Mouse (Mus musculus) frontal cortex, adult (tissue): ENCODE results near the gene Commd7.
"Not testable (repeated sequence)": the region's sequence is repeated elsewhere in the genome, so short reads cannot be mapped to it uniquely, and the experiment has no call there.

Source experiments
- ATAC-seq: cut with Nextera tagmentation; 2 replicates; pipeline ENCODE4 v1.9.2; 2017; ENCODE audit warnings: mild to moderate bottlenecking, moderate library complexity, mixed read lengths; ENCODE audit not compliant: low TSS enrichment

Gene Commd7

DNA sequence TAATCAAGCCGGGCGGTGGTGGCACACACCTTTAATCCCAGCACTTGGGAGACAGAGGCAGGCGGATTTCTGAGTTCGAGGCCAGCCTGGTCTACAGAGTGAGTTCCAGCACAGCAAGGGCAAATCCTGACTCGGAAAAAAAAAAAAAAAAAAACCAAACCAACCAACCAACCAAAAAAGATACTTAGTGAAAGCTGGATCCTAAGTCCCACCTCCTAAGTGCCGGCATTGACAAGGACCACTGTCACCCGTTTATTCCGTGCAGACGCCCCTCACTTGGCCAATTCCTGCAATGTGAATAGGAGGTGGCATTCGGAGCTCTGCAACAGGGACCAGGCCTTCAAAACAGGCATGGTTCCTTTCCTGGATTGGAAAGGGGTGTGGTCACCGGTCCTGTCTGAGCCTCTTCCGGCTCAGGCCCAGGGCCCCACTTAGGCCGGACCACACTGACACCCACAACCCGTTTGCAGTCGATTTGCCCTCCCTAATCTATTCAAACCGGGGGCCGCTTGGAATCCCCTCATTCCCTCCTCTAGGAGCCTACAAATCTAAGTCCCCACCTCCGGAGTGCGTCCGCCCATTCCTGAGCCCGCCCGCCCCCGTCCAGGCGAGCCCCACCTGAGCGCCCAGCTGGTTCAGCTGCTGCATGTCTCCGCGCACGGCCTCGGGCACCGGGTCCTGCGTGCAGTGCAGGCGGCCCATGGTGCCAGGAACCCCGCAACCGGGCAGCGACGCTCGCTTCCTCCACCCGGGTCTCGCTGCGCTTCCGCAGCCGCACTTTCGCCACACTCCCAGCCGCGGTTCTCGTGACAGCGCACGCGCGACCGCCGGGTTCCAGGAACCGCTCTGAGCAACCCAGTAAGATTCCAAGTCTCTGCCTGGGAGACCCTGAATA lies at the start of gene Commd7:
Commd7 (minus strand) TSS at position 806 of the 895 bp plus-strand sequence.
- peak; percentile 98 for ATAC-seq

DNA sequence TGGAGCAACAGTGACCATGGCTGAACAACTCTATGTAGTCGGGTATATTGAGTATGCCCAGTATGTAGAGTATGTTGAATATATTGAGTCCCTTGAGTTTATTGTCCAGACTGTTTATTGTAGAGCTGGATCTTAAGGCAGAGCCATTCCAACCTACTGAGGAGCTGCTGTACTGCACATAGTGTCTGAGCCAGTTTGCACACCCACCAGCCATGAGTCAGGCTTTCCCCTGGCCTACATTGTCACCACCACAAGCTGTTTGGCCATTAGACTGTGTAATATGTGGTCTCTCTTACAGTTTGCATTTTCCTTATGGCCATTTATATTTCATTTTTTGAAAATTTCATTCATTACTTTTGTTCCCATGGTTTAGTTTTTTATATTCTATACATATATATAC lies 47.4 kb upstream of the Commd7 start:
- peak; percentile 100 for ATAC-seq

DNA sequence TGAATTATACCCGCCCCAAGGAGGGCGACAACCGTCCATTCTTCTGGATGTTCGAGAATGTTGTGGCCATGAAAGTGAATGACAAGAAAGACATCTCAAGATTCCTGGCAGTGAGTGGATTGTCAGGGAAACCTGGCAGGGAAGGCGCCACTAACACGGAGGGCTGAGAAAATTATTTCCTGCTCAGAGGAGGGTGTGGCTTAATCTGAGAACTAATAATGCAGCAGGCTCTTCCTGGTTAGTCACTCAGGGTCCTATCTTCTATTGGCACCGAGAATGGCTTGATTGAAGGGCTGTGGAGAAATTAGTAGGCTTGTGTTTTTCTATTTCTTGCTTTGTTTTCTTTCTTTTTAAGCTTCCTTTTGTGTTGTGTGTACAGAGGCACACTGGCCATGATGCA lies 45.0 kb upstream of the Commd7 start:
- ATAC-seq = no peak

DNA sequence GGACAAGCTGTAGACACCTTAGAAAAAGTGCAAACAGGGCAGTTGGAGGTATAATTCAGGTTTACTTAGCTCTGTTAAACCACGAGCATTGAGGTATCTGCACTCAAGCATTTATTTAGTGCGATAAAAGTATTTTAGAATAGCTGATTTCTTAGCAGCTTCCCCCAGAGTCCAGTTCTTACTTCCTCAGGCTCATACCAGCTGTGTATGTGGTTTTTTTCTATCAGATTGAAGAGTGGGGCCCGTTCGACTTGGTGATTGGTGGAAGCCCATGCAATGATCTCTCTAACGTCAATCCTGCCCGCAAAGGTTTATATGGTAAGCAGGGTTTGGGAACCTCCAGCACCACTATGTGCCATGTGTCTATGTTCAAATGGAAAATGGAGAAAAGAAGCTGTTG lies 44.4 kb upstream of the Commd7 start:
- no peak for ATAC-seq

DNA sequence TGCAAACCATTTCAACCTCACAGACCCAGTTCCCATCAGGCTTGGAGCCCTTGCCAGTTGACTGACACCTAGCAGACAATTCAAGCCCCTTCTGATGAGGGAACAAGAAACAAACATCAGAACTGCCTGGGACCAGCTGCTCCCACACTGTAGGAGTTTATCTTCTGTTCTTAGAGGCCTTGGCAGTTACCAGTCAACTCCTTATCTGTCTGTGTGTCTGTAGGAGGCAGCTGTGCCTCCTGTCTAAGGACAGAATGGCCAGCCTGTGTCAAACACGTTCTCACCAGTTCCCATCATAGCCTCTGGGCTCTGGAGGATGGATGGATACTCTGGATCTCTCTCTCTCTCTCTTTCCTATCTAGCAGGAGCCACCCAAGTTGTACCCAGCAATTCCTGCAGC lies 42.8 kb upstream of the Commd7 start:
- not testable (repeated sequence) for ATAC-seq

DNA sequence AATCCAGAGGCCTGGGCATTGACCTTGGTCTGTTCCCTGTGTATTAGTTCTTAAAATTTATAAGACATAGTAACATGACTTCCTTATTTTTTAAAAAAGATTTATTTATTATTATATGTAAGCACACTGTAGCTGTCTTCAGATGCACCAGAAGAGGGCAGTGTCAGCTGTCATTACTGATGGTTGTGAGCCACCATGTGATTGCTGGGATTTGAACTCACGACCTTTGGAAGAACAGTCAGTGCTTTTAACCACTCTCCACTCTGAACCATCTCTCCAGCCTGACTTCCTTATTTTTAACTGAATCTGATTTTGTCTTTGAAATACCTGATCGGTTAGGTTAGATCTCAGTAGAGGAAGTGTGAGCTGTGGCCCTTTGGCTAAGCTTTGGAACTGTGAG lies 40.0 kb upstream of the Commd7 start:
- no peak for ATAC-seq

DNA sequence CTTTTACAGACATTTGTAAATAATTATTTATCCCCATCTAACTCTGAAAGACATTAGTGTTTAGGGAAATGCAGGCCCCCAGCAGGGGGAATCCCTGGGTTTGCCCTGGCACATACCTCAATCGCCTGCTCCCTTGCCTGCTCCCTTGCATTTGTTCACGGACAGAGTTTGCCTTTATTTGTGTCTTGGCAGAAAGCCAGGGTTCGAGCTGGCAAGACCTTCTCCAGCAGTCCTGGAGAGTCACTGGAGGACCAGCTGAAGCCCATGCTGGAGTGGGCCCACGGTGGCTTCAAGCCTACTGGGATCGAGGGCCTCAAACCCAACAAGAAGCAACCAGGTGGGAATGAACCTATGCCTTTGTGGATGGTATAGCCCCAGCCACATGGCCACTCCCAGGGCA lies 37.5 kb upstream of the Commd7 start:
- ATAC-seq = no peak

DNA sequence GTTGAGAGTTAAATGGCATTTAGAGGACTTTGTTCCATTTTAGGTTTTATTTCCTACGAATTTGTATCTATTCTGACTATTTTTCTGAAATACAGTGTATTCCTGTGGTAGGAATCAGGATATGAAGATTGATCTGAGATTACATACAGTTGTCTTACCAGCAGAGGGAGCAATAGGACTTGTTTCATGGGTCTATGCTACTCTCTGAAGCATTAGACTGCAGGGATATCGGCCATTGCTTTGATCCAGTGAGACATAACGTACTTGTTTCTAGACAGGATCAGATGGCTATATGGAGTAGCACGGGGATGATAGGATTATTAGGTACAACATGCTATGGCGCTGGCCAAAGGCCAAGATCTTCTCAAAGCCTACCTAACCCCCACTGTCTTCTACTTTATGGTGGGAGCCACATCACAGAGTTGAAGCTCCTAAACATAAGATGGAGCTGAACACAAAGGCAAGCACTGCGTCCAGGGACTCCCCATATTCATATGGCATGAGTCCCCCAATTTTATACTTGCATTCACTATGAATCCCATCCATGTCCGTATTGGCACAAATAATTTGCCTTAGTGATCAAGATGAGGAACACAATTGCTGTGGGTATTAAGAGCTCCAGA lies 36.3 kb upstream of the Commd7 start:
- ATAC-seq = peak; percentile 94

DNA sequence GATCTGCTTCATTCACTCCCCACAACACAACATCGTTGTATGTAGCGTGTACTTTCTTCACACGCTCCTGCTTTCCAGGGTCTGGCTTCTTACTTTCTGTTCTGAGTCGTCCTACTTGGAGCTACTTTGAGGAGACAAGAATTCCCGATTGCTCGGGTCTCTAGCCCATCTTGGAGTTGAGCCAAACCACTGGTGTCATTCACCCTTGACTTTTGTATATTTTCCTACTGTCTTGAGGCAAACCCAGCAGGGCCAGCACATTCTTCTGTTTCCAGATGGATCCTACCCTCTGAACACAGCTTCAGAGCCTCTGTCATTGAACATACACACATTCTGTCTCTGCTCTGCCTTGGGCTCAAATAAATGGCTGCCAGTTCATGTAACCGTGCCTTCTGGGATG lies 32.8 kb upstream of the Commd7 start:
- ATAC-seq = no peak

DNA sequence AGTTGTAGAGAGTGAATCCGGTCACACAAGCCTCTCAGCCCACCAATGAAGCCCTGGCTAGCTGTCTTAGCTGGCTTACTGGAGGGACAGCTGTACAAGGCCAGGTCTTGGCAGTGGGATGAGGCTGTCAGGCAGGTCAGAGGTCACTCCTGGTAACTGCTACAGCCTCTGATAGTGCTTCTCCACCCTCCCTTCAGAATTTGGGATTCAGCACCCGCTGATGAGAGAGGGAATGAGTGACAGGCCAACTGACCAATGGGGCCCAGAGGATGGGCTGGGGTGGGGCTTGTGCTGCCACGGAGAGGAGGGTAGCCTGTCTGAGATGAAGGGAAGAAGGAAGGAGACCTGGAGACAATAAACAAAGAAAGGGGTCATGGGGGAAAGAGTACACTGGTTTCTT lies 28.0 kb upstream of the Commd7 start:
- no peak for ATAC-seq

DNA sequence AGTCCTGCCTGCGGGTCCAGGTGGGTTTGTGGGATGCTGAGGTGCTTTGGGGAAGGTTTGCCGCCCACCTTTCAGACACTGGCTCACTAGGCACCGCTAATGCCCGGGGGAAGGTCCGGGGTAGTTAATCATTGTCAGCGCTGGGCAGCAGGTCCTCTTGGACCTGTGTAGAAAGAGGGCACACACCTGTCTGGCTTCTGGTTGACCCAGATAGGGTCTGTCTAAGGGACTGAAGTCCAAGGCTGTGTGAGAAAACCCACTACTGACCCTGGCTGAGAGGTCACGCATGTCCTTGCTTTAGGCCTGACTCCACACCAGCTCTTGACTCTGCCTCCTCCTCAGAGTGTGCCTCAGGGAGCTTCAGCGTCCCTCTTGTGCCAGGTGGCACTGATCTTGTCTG lies 25.1 kb upstream of the Commd7 start:
- not testable (repeated sequence) for ATAC-seq

DNA sequence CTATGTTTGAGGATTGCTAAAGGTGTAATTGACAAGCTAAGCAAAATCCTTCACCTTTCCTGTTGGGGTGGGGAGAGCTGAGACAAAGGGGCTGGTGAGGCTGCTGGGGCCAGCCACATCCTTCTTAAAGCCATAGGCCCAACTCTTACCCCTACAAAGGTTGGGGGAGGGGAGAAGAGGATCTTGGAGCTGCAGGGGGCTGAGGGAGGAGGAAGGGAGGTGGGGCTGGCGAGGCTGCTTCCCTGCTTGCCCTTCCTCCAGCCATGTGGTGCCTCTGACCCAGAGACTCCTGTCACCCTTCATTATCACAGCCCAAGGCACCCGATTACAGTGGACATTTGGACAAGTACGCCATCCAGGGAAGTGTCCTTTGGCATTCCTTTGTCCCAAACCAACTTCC lies 19.1 kb upstream of the Commd7 start:
- no peak for ATAC-seq

DNA sequence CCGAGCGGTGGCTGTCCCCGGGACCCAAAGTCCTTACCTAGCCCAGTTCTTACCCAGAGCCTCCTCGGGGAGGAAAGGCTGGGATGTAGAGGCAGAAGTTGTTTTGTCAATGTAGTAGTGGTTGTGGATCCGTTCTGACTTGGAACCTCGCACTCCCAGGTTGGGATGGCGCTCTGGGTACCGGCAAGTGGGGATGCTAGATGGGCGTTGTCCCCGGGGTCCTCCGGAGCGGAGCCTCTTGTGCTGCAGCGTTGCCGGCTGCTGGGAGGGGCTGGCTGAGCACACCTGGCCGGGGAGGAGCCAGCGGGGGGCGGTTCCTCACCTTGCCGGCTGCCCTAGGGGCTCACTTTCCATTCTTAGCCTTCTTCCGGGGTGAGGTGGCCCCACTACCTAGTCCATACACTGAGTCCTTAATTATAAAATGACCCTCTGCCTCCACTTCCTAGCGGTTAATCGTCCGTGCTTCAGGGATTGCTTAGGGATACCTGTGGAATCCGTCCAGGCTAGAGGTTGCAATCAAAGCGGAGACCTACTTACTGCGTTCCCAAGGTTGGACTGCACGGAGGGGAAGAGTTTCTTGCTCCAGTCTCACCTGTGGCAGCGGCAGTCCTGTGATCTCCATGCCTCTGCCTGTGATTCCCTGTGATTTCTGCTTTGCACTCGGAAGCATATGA lies 17.6 kb upstream of the Commd7 start:
- no peak for ATAC-seq

DNA sequence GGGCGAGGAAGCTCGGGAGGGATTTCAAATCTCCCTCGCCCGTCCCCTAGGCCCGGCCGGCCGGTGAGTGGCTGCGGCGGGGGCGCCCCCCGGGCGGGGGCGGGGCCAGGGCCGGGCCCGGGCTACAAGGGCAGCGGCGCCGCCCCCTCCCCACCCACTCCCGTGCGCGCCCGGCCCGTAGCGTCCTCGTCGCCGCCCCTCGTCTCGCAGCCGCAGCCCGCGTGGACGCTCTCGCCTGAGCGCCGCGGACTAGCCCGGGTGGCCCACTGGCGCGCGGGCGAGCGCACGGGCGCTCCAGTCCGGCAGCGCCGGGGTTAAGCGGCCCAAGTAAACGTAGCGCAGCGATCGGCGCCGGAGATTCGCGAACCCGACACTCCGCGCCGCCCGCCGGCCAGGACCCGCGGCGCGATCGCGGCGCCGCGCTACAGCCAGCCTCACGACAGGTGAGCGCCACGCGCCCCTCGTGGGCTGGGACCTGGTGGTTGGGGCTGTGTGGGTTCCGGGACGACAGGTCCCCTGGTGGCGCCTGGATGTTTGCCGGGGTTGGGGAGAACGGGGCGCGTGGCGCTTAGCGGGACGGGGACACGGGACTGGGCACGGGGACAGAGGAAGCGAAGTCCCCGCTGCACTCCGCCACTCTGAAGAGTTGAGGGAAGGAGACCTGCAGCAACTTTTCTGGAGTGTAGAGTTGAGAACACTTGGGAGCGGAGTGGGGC lies 16.9 kb upstream of the Commd7 start, which contains the start of gene Dnmt3b:
Dnmt3b (plus strand) TSS at position 153 of the 716 bp plus-strand sequence.
- peak; percentile 92 for ATAC-seq

DNA sequence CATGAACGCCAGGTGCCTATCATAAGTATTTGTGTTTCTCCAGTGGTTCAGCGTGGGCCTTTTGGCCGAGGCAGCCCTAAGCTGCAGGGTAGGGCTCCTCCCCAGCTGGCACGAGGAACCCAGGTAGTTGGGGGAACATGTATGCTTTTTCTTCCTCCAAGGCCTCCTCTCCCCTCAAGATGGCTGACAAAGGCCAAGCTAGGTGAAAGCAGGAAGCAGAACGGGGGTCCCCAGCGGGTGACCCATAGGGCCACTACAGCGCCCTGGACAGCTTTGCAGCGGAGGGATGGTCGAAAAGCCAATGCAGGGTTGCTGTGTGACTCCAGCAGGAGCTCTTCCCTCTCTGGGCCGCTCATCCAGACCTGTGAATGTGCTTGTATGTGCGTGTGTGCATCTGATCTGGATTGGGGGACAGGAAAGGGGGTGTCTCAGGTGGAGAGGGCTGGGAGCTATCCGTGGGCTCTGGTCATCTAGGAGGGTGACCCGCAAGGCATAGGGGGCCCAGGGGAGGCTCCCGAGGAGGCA lies 16.3 kb upstream of the Commd7 start:
- no peak; the same call in 1 of the 2 replicates for ATAC-seq

DNA sequence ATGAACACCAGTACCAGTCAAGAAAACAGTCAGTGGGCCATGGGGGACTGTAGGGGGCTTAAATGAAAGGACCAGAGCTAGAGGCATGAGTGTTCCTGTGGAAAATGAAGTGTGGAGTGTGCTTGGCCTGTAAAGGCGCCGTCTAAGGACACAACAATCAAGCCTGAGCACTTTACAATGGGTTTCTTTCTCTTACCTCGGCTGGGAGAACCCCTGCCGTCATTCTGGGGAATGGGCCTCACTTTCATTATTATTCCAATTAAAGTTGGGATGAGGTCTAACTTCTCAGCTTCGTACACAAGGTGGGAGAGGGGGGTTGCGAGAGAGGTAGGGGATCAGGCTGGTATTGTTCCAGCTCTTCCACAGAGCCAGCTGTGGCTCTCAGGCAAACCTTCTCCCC lies 10.4 kb upstream of the Commd7 start:
- no peak for ATAC-seq

DNA sequence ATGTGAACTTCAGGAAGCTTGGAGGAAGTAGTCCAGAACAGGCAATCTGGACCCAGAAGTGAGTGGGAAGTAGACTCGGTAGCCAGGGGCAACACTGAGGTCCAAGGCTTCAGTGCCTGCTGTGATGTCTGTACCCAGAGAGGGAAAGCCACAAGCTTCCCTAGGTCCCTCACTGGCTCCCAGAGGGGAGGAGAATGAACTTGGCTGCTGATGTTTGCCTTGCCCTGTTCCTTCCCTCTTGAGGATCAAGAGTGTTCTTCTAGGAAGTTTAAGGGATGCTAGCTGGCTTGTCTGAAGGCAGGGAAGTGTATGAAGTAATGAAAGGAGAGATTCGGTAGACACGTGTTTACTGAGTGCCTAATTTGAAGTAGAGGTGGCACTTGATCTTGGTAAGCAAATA lies 9.9 kb upstream of the Commd7 start:
- no peak for ATAC-seq

DNA sequence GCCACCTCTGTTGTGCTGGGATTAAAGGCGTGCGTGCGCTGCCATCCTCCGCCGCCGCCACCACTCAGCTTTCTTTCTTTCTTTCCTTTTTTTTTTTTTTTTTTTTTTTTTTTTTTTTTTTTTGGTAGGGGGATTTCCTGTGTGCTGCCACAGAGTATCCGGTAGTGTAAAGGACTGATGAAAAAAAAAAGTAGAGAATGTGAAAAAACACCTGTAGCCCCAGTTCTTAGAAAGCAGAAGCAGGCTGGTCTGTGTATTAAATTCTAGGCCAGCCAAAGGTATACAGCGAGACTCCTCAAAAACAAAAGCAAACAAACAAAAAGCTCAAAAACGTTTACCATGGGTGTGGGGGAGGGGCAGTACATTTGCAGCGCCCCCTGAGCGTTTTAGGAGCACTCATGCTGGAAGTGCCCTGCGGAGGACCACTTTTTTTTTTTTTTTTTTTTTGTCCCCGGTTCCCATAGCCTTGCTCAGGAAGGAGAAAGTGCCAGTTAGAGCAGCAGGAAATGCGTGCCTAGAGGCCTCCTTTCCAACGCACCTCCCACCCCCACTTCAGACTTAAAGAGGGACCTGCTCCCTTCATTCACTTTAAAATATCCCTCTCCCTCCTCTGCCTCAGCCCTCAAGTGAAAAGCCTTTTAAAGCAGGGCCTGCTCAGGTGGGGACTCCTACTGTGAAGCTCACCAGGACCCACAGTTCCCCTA lies 6.5 kb upstream of the Commd7 start:
- no peak for ATAC-seq

DNA sequence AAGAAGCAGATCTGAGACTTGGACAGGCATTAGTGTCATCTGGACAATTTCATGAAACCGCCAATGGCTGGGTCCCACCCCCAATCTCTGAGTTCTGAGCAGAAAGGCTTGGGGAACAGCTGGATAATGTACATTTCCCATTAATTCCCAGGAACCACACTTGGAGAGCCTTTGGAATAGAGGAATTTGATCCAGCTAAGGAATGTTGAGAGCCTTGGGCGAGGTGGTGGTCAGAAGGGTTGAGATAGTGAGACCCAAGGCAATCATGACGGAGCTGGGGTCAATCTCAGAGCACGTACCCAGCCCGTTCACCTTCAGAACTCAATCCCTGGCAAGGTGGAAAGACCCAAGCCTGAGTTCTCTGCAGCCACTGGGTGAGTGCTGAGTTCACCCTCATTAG lies 678 bp upstream of the Commd7 start:
- ATAC-seq = no peak

DNA sequence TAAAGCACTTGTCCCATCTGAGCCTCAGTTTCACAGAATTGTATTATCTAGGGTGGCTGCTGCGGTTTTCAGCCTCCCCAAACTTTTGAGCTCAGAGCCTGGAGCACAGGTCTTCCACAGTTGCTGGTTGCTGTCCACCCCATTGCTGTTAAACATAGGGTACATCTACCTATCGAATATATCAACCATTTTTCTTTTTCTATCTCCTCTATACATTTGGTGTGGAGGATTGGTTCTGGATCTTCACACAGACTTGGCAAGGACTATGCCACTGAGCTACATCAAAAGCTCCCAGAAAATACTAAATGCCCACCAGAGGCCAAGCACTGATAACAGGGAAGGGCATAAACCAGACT lies 268 bp upstream of the Commd7 start:
- ATAC-seq = no peak

DNA sequence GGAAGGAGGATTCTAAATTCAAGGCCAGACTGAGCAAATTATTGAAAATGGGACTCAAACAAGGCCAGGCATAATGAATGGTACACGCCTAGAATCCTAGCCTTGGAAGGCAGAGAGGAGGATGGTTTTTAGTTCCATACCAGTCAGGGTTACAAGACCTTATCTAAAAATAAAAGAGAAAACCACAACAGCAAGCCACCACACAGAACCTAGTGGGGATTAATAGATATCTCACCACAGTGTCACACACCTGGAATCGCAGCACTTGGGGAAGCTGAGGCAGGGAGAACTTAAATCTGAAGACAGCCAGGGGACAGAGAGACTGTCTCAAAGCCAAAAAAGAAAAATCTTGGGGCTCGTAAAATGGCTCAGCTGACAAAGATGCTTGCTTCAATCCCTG lies 1.6 kb downstream of the Commd7 start:
- no peak for ATAC-seq
